Mouse (Mus musculus) thymus, adult 2 months (tissue): Measurements from ENCODE around the gene Tmem267.

Experiments used
- CTCF ChIP-seq: fragments of 200-500 bp; IDR thresholded peaks from 2 replicates; pipeline ENCODE4 v1.5.1; 2012; ENCODE audit warnings: mild to moderate bottlenecking, control low read depth, low read length, moderate library complexity, borderline replicate concordance; ENCODE audit not compliant: control insufficient read depth, poor library complexity, insufficient read depth; ENCODE audit errors: extremely low read depth
- POLR2A ChIP-seq: fragments of 200-500 bp; IDR thresholded peaks from 2 replicates; pipeline ENCODE4 v1.6.1; 2012; ENCODE audit warnings: mild to moderate bottlenecking, low read length, control low read depth, moderate library complexity; ENCODE audit not compliant: control insufficient read depth, poor library complexity, insufficient read depth; ENCODE audit errors: extremely low read depth

DNA sequence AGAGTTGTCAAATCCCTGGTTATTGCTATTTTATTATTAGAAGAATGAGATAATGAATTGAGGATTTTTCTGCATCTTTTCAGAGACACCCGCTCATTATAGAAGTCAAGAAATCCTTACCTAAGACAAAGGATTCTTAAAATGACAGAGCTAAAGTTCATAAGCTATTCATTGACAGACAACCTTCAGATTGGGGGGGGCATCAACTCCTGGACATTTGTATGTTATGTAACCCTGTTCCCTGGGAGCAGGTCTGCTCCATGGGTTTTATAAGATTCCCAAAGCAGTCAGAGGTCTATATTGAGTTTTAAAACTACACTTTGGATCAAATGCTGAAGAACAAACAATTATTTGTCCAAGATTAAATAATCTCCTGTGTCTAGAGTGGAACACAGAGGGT, 158.7 kb downstream of the Tmem267 start:
- no peak for TF ChIP-seq POLR2A
- TF ChIP-seq CTCF, result no peak
